Mouse (Mus musculus) retina, postnatal 1 day (tissue): ENCODE data around the gene Stx5a.

Experiments
- DNase-seq: peaks from one replicate; pipeline ENCODE4 v3.0.0-alpha.2; 2012

Stx5a gene

GRCm38 (mm10) chr19:8741243-8741869, at the start of gene Stx5a:
Gene Stx5a, plus strand, starts transcription at chr19:8741413.
- peak; percentile 99 for DNase-seq

GRCm38 (mm10) chr19:8691871-8692539, 49.2 kb upstream of the Stx5a start:
- no peak for DNase-seq

GRCm38 (mm10) chr19:8692740-8693139, 48.5 kb upstream of the Stx5a start:
- no peak for DNase-seq

GRCm38 (mm10) chr19:8695330-8695729, 45.9 kb upstream of the Stx5a start:
- DNase-seq = peak; percentile 23

GRCm38 (mm10) chr19:8699652-8700051, 41.6 kb upstream of the Stx5a start:
- DNase-seq = no peak

- DNase-seq = no peak
Measured at GRCm38 (mm10) chr19:8702458-8702857, 38.8 kb upstream of the Stx5a start.

GRCm38 (mm10) chr19:8703571-8703970, 37.6 kb upstream of the Stx5a start:
- no peak for DNase-seq

GRCm38 (mm10) chr19:8705026-8705708, 36.0 kb upstream of the Stx5a start:
- no peak for DNase-seq

GRCm38 (mm10) chr19:8706132-8706667, 35.0 kb upstream of the Stx5a start:
- no peak for DNase-seq

- no peak for DNase-seq
Measured at GRCm38 (mm10) chr19:8706930-8707329, 34.3 kb upstream of the Stx5a start.

GRCm38 (mm10) chr19:8708954-8709353, 32.3 kb upstream of the Stx5a start:
- no peak for DNase-seq

GRCm38 (mm10) chr19:8710057-8710456, 31.2 kb upstream of the Stx5a start:
- DNase-seq = no peak

GRCm38 (mm10) chr19:8711506-8711905, 29.7 kb upstream of the Stx5a start:
- DNase-seq = no peak

- no peak for DNase-seq
Measured at GRCm38 (mm10) chr19:8711949-8712869, 29.0 kb upstream of the Stx5a start.

GRCm38 (mm10) chr19:8712870-8713305, 28.3 kb upstream of the Stx5a start:
- DNase-seq = peak; percentile 88

- peak; percentile 93 for DNase-seq
Measured at GRCm38 (mm10) chr19:8713306-8713996, 27.8 kb upstream of the Stx5a start.

GRCm38 (mm10) chr19:8713997-8714652, 27.1 kb upstream of the Stx5a start:
- no peak for DNase-seq

GRCm38 (mm10) chr19:8714653-8715481, 26.3 kb upstream of the Stx5a start:
- DNase-seq = no peak

GRCm38 (mm10) chr19:8715868-8716766, 25.1 kb upstream of the Stx5a start:
- no peak for DNase-seq
